ENCODE assay signal across 8 mouse cellular contexts in genomic region chr16:16897056-16897584, GRCm38 (mm10). TPM values are rescaled to one million over a fixed set of nuclear protein-coding genes. Genes with fewer than 3 reads are reported as not detected.
DNase-seq lines count a peak whose midpoint lies in the region; ATAC-seq lines count a peak whose summit lies in the region.

No protein-coding gene starts in this region.

- peak overlapping the region; percentile 71 for H3K9ac ChIP-seq in kidney, embryonic 14.5 days (ENCODE audit: low read depth, low read length)
- H3K9ac ChIP-seq in heart, embryonic 15.5 days: peak overlapping the region; percentile 70

- no peaks in the 10 kb centered on the region for H3K9me3 ChIP-seq in kidney, embryonic 14.5 days (ENCODE audit: control insufficient read depth, low read length)
- no peaks in the 10 kb centered on the region for H3K9me3 ChIP-seq in heart, embryonic 15.5 days (replicated peaks)

- no peaks in the 10 kb centered on the region for H3K4me1 ChIP-seq in kidney, embryonic 14.5 days (ENCODE audit: control insufficient read depth, insufficient read depth, low read length)
- peaks cover 12% of the 10 kb centered on the region for H3K4me1 ChIP-seq in heart, embryonic 15.5 days (replicated peaks)

- 21% methylated on average over 10 of the region's 10 CpGs for WGBS in kidney, embryonic 14.5 days
- 25% methylated on average over 10 of the region's 10 CpGs for WGBS in heart, embryonic 15.5 days
- 28% methylated on average over 10 of the region's 10 CpGs for WGBS in macrophage (ENCODE audit: missing documents)

- H3K4me2 ChIP-seq in kidney, embryonic 14.5 days (replicated peaks; ENCODE audit: low read depth, low read length): peak overlapping the region; percentile 77
- H3K4me2 ChIP-seq in heart, embryonic 15.5 days: peak overlapping the region; percentile 83

- H3K27ac ChIP-seq in kidney, embryonic 14.5 days (ENCODE audit: low read depth, low read length): no peak overlapping the region; the same call in 1 of the 2 replicates
- H3K27ac ChIP-seq in heart, embryonic 15.5 days: peak overlapping the region; percentile 66
- H3K27ac ChIP-seq in macrophage: no peak overlapping the region

- no peaks in the 10 kb centered on the region for H3K27me3 ChIP-seq in kidney, embryonic 14.5 days (ENCODE audit: control insufficient read depth, insufficient read depth, low read length)
- no peaks in the 10 kb centered on the region for H3K27me3 ChIP-seq in heart, embryonic 15.5 days

- no peaks in the 10 kb centered on the region for H3K79me2 ChIP-seq in macrophage (ENCODE audit: inconsistent target)

- peak overlapping the region; percentile 63 for H3K4me3 ChIP-seq in kidney, embryonic 14.5 days (ENCODE audit: low read length)
- H3K4me3 ChIP-seq in heart, embryonic 15.5 days: peak overlapping the region; percentile 69
- peak overlapping the region; percentile 70 for H3K4me3 ChIP-seq in macrophage (ENCODE audit: inconsistent target)

- DNase-seq in kidney, adult 8-10 months: no peak
- DNase-seq in layer of hippocampus, postnatal 14 days (ENCODE audit: low spot score in 2 of 2): no peak
- DNase-seq in frontal cortex, postnatal 25 days (ENCODE audit: low spot score in 2 of 2): no peak

- ATAC-seq in kidney, embryonic 14.5 days (ENCODE audit: low FRiP score, low TSS enrichment): no peak
- peak; percentile 2 for ATAC-seq in activated CD4-positive, CD25-positive, alpha-beta regulatory T cell, adult 4 months
- ATAC-seq in heart, embryonic 15.5 days (replicated peaks; ENCODE audit: insufficient number of reproducible peaks, insufficient read depth, low FRiP score, low read depth): no peak
- ATAC-seq in cerebellum, adult (ENCODE audit: insufficient number of reproducible peaks, low FRiP score, low TSS enrichment): no peak

- peaks cover 18% of the 10 kb centered on the region for H3K36me3 ChIP-seq in kidney, embryonic 14.5 days (ENCODE audit: control insufficient read depth, insufficient read depth, low read length)
- H3K36me3 ChIP-seq in heart, embryonic 15.5 days: peaks cover 20% of the 10 kb centered on the region
- peaks cover 8% of the 10 kb centered on the region; the same call in 1 of the 2 replicates for H3K36me3 ChIP-seq in macrophage (ENCODE audit: inconsistent target)

RNA-seq across cellular contexts. Expression of gene Ppm1f, which starts 0.9 kb away (rescaled TPM):
- 11.0 and 21.3 TPM in 2 replicates for polyA plus RNA-seq in kidney, embryonic 14.5 days (2014; fragmentation: Nextera tagmentation; extraction: Ambion mirVana)
- 10 to 100 TPM in 1 of 2 experiments, 1 to 10 TPM in 1; 9.3 to 14.4 TPM for polyA plus RNA-seq in activated CD4-positive, CD25-positive, alpha-beta regulatory T cell, adult 4 months (2017; shearing (Covaris generic))
- 23.4 and 28.8 TPM in 2 replicates for polyA plus RNA-seq in heart, embryonic 15.5 days (2015; fragmentation: Nextera tagmentation; extraction: Ambion mirVana)
- total RNA-seq in macrophage (2018; cell fraction: chromatin; rRNA removed): 10 to 100 TPM in 12 of 26 experiments, 1 to 10 TPM in 14; 3.1 to 13.3 (median 9.4) TPM
- 10 to 100 TPM in 17 of 26 experiments, 1 to 10 TPM in 9; 7.5 to 14.0 (median 10.9) TPM for total RNA-seq in macrophage (2018; cell fraction: cytosol; rRNA removed)
- total RNA-seq in macrophage (2018; cell fraction: nucleus; rRNA removed): 10 to 100 TPM in 13 of 26 experiments, 1 to 10 TPM in 13; 4.1 to 15.2 (median 10.0) TPM
- polyA plus RNA-seq in macrophage (2018): 6.8 to 15.8 TPM (median 9.9 TPM) in 3 replicates
- 10 to 100 TPM; 29.2 to 31.6 TPM for total RNA-seq in layer of hippocampus, postnatal 14 days (2021)

RNA-seq across cellular contexts. Expression of gene Vpreb1, which starts 26.5 kb away (rescaled TPM):
- polyA plus RNA-seq in kidney, embryonic 14.5 days (2014; fragmentation: Nextera tagmentation; extraction: Ambion mirVana): 1.7 and 2.8 TPM in 2 replicates
- 1 to 10 TPM; 1.1 to 2.2 TPM for polyA plus RNA-seq in activated CD4-positive, CD25-positive, alpha-beta regulatory T cell, adult 4 months (2017; shearing (Covaris generic))
- polyA plus RNA-seq in heart, embryonic 15.5 days (2015; fragmentation: Nextera tagmentation; extraction: Ambion mirVana): 1.1 and 1.4 TPM in 2 replicates
- 1 to 10 TPM in 2 of 26 experiments, not detected in 24; 1.2 to 2.2 TPM for total RNA-seq in macrophage (2018; cell fraction: chromatin; rRNA removed)
- total RNA-seq in macrophage (2018; cell fraction: cytosol; rRNA removed): 1 to 10 TPM in 1 of 26 experiments, under 1 TPM in 12, not detected in 13; 0.27 to 1.2 (median 0.55) TPM
- total RNA-seq in macrophage (2018; cell fraction: nucleus; rRNA removed): 1 to 10 TPM in 2 of 26 experiments, not detected in 24; 1.1 to 1.5 TPM
- 0.70 to 0.97 TPM in 2 of 3 replicates, not detected in the other for polyA plus RNA-seq in macrophage (2018)
- 1 to 10 TPM in 1 of 2 experiments, not detected in 1; 1.8 TPM for total RNA-seq in layer of hippocampus, postnatal 14 days (2021)

RNA-seq across cellular contexts. Expression of gene Top3b, which starts 26.6 kb away (rescaled TPM):
- polyA plus RNA-seq in kidney, embryonic 14.5 days (2014; fragmentation: Nextera tagmentation; extraction: Ambion mirVana): 55.6 and 81.4 TPM in 2 replicates
- polyA plus RNA-seq in activated CD4-positive, CD25-positive, alpha-beta regulatory T cell, adult 4 months (2017; shearing (Covaris generic)): 10 to 100 TPM; 41.5 to 52.3 TPM
- polyA plus RNA-seq in heart, embryonic 15.5 days (2015; fragmentation: Nextera tagmentation; extraction: Ambion mirVana): 37.8 and 51.7 TPM in 2 replicates
- total RNA-seq in macrophage (2018; cell fraction: chromatin; rRNA removed): 100 to 1,000 TPM in 24 of 26 experiments, 10 to 100 TPM in 2; 92.4 to 252 (median 183) TPM
- total RNA-seq in macrophage (2018; cell fraction: cytosol; rRNA removed): 10 to 100 TPM; 11.9 to 36.0 (median 23.8) TPM
- total RNA-seq in macrophage (2018; cell fraction: nucleus; rRNA removed): 100 to 1,000 TPM in 13 of 26 experiments, 10 to 100 TPM in 13; 59.6 to 158 (median 99.3) TPM
- polyA plus RNA-seq in macrophage (2018): 25.7 to 30.9 TPM (median 29.6 TPM) in 3 replicates
- total RNA-seq in layer of hippocampus, postnatal 14 days (2021): 10 to 100 TPM; 57.9 to 67.3 TPM

RNA-seq across cellular contexts. Expression of gene Igll1, which starts 33.3 kb away (rescaled TPM):
- not detected in 2 replicates for polyA plus RNA-seq in kidney, embryonic 14.5 days (2014; fragmentation: Nextera tagmentation; extraction: Ambion mirVana)
- under 1 TPM in 1 of 2 experiments, not detected in 1; 0.15 TPM for polyA plus RNA-seq in activated CD4-positive, CD25-positive, alpha-beta regulatory T cell, adult 4 months (2017; shearing (Covaris generic))
- 0.27 TPM in 1 of 2 replicates, not detected in the other for polyA plus RNA-seq in heart, embryonic 15.5 days (2015; fragmentation: Nextera tagmentation; extraction: Ambion mirVana)
- total RNA-seq in macrophage (2018; cell fraction: chromatin; rRNA removed): not detected
- not detected for total RNA-seq in macrophage (2018; cell fraction: cytosol; rRNA removed)
- not detected for total RNA-seq in macrophage (2018; cell fraction: nucleus; rRNA removed)
- not detected in 3 replicates for polyA plus RNA-seq in macrophage (2018)
- total RNA-seq in layer of hippocampus, postnatal 14 days (2021): not detected
